Mouse (Mus musculus) liver, adult 2 months (tissue): ENCODE data around the gene Casq2.

ENCODE experiments used
- CTCF ChIP-seq: fragments of 200-500 bp; IDR thresholded peaks from 2 replicates; pipeline ENCODE4 v1.5.1; 2011; ENCODE audit warnings: low read depth, low read length, control low read depth
- POLR2A ChIP-seq: fragments of 200-500 bp; IDR thresholded peaks from 2 replicates; pipeline ENCODE4 v1.6.1; 2011; ENCODE audit warnings: low read length, control low read depth; ENCODE audit not compliant: insufficient read depth; ENCODE audit errors: extremely low read depth

GRCm38 (mm10) chr3:102145645-102146386 is 59.6 kb downstream of the Casq2 start:
- no peak for TF ChIP-seq CTCF
- TF ChIP-seq POLR2A, result no peak
